Mouse (Mus musculus) testis, postnatal 14 days (tissue): ENCODE results near the gene Golt1b.
"Not testable (repeated sequence)": the region's sequence is repeated elsewhere in the genome, so short reads cannot be mapped to it uniquely, and the experiment has no call there.

ENCODE experiments used
- DNase-seq: peaks from one replicate; pipeline ENCODE4 v3.0.0; 2021; ENCODE audit warnings: low spot score

Gene Golt1b

GRCm38 (mm10) chr6:142387011-142387754 lies at the start of gene Golt1b, which contains the start of gene Recql:
Gene Golt1b (plus strand): TSS chr6:142387221.
Gene Recql (minus strand): TSS chr6:142387087.
- peak; percentile 98 for DNase-seq

GRCm38 (mm10) chr6:142338961-142339360 lies 48.1 kb upstream of the Golt1b start:
- no peak for DNase-seq

- no peak for DNase-seq
These were observed 47.4 kb upstream of the Golt1b start for GRCm38 (mm10) chr6:142339576-142339975.

GRCm38 (mm10) chr6:142343561-142343960 lies 43.5 kb upstream of the Golt1b start:
- DNase-seq: no peak

GRCm38 (mm10) chr6:142345440-142346038 lies 41.5 kb upstream of the Golt1b start, which contains the start of gene Pyroxd1:
Gene Pyroxd1 (plus strand): TSS chr6:142345654.
- peak; percentile 88 for DNase-seq

- no peak for DNase-seq
These were observed 40.6 kb upstream of the Golt1b start for GRCm38 (mm10) chr6:142346181-142347110.

- no peak for DNase-seq
These were observed 39.3 kb upstream of the Golt1b start for GRCm38 (mm10) chr6:142347431-142348385.

- not testable (repeated sequence) for DNase-seq
These were observed 34.9 kb upstream of the Golt1b start for GRCm38 (mm10) chr6:142352099-142352498.

GRCm38 (mm10) chr6:142357106-142357505 lies 29.9 kb upstream of the Golt1b start:
- no peak for DNase-seq

- DNase-seq: no peak
These were observed 25.0 kb upstream of the Golt1b start for GRCm38 (mm10) chr6:142362036-142362435.

- DNase-seq: no peak
These were observed 23.9 kb upstream of the Golt1b start for GRCm38 (mm10) chr6:142363019-142363576.

- DNase-seq: no peak
These were observed 21.1 kb upstream of the Golt1b start for GRCm38 (mm10) chr6:142365742-142366472.

GRCm38 (mm10) chr6:142366473-142367018 lies 20.5 kb upstream of the Golt1b start:
- DNase-seq: no peak

- no peak for DNase-seq
These were observed 19.5 kb upstream of the Golt1b start for GRCm38 (mm10) chr6:142367565-142367964.

- no peak for DNase-seq
These were observed 17.5 kb upstream of the Golt1b start for GRCm38 (mm10) chr6:142369568-142369967.

GRCm38 (mm10) chr6:142377081-142377480 lies 9.9 kb upstream of the Golt1b start:
- no peak for DNase-seq

GRCm38 (mm10) chr6:142378576-142379330 lies 8.3 kb upstream of the Golt1b start:
- no peak for DNase-seq

GRCm38 (mm10) chr6:142379961-142380360 lies 7.1 kb upstream of the Golt1b start:
- DNase-seq: no peak

- no peak for DNase-seq
These were observed 5.4 kb upstream of the Golt1b start for GRCm38 (mm10) chr6:142381615-142382014.
